Mouse (Mus musculus): Measurements from ENCODE around the gene Mical3. TPM values are rescaled to one million over a fixed set of nuclear protein-coding genes. Genes with fewer than 3 reads are reported as not detected.

The Mical3 gene
- total RNA-seq, 2 experiments from 2014 or later = 127 to 141 TPM

DNA sequence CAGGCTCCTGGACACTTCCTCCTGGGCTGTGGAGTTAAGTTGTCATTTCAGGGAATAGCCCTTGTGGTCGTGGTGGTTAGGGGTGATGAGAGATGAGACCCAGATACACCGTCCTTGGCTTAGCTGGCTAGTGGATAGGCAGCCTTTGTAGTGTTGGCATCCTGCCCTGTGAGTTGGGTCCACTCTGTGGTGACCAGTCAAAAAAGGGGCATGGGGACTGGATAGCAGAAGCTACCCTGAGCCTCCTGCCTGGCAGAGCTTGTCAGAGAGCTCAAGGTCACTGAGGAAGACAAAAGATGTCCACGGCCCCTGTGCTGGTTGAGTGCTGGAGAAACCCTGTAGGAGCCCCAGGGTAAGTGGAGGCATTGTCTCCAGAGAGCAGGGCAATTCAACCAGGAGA is 3.1 kb downstream of the Mical3 start:
- intact Hi-C loops (cut with DNase I) = no loop called here
- no peak for TF ChIP-seq CTCF (IDR thresholded peaks at IDR 0.05)
- no peak for DNase-seq (ENCODE audit: extremely low spot score in 1 of 2, low spot score in 2 of 2)
- Histone ChIP-seq H3K4me3 (no peak overlapping the region), H3K27ac (no peak overlapping the region)

DNA sequence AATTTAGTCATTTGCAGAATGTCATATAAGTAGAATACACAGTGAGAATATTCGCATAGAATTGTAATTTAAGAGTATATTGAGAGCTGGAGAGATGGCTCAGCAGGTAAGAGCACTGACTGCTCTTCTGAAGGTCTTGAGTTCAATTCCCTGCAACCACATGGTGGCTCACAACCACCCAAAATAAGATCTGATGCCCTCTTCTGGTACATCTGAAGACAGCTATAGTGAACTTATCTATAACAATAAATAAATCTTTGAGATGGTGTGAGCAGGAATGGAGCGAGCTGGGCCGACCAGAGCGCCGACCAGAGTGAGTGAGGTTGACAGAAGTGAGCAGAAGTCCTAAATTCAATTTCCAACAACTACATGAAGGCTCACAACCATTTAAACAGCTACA is 4.6 kb downstream of the Mical3 start:
- H3K27ac ChIP-seq = no peak overlapping the region
- no peak for DNase-seq (ENCODE audit: extremely low spot score in 1 of 2, low spot score in 2 of 2)
- intact Hi-C loops (cut with DNase I) = no loop called here
- TF ChIP-seq CTCF (IDR thresholded peaks at IDR 0.05) = no peak; the same call in 1 of the 2 replicates
- H3K4me3 ChIP-seq = no peak overlapping the region

DNA sequence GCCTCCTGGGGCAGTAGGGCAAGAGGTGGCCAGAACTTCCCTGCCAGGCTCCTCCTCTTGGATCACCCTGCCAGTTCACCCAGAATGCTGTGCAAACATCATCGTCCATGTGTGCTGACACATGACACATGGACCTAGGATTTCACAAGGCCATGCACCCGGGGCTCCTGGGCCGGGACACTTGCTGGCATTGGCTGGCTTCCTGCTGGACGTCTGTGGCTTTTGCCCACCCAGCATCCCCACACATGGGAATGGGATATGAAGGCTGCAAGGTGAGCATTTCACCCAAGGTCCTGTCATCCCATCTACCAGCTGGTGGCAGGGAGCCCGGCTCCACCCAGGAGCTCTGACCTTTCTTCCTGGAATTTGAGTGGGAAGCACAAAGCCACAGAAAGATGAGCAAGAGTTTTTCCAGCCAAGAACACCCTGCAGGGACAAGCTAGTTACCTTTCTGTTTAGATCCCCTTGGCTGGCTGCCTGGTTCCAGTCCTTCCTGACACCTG is 8.0 kb downstream of the Mical3 start:
- DNase-seq (ENCODE audit: extremely low spot score in 1 of 2, low spot score in 2 of 2) = no peak
- TF ChIP-seq CTCF (IDR thresholded peaks at IDR 0.05) = no peak
- Histone ChIP-seq H3K4me3 (no peak overlapping the region), H3K27ac (no peak overlapping the region)
- intact Hi-C loops (cut with DNase I) = no loop called here

DNA sequence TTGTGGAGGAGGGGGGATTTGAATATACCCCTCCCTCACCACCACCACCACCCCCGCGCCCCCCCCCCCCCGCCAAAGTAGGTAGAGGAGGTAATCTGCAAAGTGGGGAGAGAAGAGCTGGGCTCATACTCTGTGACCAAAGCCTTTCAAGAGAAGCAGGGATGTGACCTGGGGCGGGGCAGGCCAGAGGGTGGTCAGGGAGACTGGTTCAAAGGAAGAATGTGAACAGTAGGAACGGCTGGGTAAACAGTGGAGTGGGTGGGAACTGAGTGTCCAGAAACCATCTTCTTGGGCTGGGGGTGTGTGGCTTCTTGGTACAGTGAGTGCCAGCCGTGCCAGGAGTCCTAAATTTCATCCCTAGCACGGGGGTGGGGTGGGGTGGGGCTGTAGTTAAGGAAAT is 10.0 kb downstream of the Mical3 start:
- H3K4me3 ChIP-seq = no peak overlapping the region
- intact Hi-C loops (cut with DNase I) = no loop called here
- no peak for DNase-seq (ENCODE audit: extremely low spot score in 1 of 2, low spot score in 2 of 2)
- no peak overlapping the region for H3K27ac ChIP-seq
- TF ChIP-seq CTCF (IDR thresholded peaks at IDR 0.05) = no peak

DNA sequence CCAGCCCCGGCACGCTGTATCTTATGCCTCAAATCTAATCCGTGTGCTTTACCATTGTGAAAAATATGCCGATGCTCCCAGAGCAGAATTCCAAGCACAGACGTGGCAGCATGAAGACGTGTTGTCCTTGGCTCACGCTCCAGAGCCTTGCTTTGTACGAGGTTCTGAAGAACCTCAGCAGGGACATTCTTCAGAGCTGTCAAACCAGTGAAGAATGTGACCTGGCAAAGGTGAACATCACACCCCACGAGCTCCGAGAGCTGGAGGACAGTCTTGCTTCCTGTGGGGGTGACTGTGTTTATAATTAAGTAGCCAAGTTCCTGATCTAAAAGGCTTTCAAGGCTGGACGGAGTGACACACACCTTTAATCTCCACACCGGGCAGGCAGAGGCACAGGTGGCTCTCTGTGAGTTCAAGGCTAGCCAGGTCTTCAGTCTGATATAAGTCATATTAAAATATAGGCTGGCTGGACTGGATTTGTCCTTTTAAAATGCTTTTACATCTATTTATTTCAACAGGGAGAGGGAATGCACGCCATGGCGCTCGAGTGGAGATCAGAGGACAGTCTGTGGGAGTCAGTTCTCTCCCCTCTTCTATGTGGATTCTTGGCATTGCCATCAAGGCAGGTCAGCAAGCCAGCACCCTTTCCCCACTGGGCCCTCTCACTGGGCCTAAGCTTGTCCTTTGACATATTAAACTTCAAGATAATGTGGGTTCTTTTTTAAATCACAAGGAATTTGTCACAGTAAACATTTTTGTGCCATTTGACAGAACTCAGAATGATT is 12.6 kb downstream of the Mical3 start:
- intact Hi-C loops (cut with DNase I) = no loop called here
- Histone ChIP-seq H3K27ac (no peak overlapping the region), H3K4me3 (no peak overlapping the region)
- DNase-seq (ENCODE audit: extremely low spot score in 1 of 2, low spot score in 2 of 2) = no peak
- no peak for TF ChIP-seq CTCF (IDR thresholded peaks at IDR 0.05)

DNA sequence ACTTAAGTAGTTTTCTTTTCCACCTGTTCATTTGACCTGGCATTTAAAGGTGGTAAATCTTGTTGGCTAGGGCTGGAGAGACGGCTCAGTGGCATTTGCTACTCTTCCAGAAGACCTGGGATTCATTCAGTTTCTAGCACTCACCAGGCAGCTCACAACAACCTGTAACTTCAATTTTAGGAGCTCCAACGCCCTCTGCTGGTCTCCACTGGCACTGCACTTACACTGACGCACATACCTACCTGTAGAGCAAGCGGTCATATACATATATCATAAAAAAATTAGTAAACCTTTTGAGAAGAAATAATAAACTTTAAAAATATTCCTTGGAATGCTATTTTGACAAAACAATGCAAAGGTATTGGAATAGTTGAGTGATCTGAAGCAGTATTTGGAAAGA is 13.7 kb downstream of the Mical3 start:
- Histone ChIP-seq H3K4me3 (no peak overlapping the region), H3K27ac (no peak overlapping the region)
- no peak for DNase-seq (ENCODE audit: extremely low spot score in 1 of 2, low spot score in 2 of 2)
- peak; percentile 47 for TF ChIP-seq CTCF (IDR thresholded peaks at IDR 0.05)
- intact Hi-C loops (cut with DNase I) = no loop called here

DNA sequence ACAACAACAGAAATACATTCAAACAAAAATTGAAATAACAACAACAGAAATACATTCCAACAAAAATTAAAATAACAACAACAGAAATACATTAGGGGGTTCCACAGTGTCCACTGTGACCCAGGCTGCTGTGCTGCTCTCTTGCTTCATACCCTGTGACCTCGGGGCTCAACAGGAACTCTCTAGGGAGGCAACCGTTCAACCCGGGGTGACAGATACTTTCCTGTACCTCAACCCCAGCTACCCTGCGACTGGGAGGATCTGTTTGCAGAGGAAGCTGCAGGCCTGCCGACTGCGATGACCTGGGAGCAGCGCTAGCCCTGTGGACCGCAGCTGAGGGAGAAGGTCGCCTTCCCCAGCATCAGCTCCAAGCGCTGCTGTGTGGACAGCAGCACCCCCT is 14.4 kb downstream of the Mical3 start:
- TF ChIP-seq CTCF (IDR thresholded peaks at IDR 0.05) = no peak
- no peak for DNase-seq (ENCODE audit: extremely low spot score in 1 of 2, low spot score in 2 of 2)
- H3K27ac ChIP-seq = no peak overlapping the region
- no peak overlapping the region for H3K4me3 ChIP-seq
- intact Hi-C loops (cut with DNase I) = no loop called here

DNA sequence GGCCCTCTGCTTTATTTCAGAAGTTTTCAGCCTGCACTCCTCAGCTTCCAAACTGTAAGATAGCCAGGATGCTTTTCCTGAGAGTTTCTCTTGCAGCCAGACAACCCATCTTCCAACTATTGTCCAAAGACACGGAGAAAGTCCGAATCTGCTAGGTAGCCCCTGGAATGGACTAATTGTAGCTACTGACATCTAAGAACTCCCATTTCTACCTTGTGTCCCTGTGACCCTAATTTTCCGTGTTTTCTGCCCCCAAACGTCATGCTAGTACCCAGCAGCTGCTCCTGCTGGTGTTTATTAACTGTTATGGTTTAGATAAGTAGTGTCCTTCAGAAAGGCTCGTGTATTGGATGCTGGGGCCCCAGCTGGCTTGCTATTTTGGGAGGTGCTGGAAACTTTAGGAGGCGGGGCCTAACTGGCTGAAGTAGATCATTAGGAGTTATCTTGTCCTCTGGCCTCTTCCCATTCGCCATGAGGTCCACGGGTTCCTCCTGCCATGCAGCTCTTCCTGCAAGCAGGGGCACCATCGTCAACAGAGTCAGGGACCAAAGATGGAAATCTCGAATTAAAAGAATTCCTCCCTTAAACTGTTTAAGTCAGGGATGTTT is 19.2 kb downstream of the Mical3 start:
- Histone ChIP-seq H3K4me3 (no peak overlapping the region), H3K27ac (no peak overlapping the region)
- intact Hi-C loops (cut with DNase I) = loop anchor here (5.0 kb wide), 1 partner anchor 66 kb away; no protein-coding TSS in a partner anchor
- no peak for TF ChIP-seq CTCF (IDR thresholded peaks at IDR 0.05)
- no peak for DNase-seq (ENCODE audit: extremely low spot score in 1 of 2, low spot score in 2 of 2)

DNA sequence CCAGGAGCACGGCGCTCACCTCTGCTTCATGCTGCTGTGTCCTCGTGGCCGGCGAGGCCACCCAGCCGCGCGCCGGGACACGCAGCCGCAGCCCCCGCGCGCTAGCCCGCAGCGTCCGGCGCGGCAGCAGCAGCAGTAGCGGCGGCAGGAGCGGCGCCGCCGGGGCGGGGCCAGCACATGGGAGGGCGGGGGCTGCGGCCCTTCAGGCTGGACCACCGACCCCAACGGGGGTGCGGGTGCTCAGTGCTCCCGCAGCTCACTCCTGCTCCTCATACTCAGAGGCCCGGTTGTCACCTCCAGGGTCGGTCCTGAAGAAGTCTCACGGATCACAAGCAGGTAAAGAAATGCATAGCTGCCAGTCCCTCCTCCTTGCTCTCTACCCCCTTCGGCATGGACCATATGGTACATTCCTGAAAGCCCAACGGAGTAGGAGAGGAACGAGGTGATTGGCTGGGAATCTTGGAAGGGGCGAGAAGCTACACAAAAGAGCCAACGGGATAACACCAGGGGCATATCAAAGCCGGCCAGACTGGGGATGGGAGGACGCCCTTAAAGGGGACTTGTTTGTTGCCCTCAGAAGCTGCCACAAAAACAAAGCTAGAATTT is 20.7 kb downstream of the Mical3 start:
- Histone ChIP-seq H3K27ac (peak overlapping the region; percentile 100), H3K4me3 (peak overlapping the region; percentile 97)
- DNase-seq (ENCODE audit: extremely low spot score in 1 of 2, low spot score in 2 of 2) = peak; percentile 83 to 89
- TF ChIP-seq CTCF (IDR thresholded peaks at IDR 0.05) = no peak; the same call in 1 of the 2 replicates
- intact Hi-C loops (cut with DNase I) = loop anchor here (5.0 kb wide), 2 partner anchors 67 to 83 kb away; no protein-coding TSS in a partner anchor

DNA sequence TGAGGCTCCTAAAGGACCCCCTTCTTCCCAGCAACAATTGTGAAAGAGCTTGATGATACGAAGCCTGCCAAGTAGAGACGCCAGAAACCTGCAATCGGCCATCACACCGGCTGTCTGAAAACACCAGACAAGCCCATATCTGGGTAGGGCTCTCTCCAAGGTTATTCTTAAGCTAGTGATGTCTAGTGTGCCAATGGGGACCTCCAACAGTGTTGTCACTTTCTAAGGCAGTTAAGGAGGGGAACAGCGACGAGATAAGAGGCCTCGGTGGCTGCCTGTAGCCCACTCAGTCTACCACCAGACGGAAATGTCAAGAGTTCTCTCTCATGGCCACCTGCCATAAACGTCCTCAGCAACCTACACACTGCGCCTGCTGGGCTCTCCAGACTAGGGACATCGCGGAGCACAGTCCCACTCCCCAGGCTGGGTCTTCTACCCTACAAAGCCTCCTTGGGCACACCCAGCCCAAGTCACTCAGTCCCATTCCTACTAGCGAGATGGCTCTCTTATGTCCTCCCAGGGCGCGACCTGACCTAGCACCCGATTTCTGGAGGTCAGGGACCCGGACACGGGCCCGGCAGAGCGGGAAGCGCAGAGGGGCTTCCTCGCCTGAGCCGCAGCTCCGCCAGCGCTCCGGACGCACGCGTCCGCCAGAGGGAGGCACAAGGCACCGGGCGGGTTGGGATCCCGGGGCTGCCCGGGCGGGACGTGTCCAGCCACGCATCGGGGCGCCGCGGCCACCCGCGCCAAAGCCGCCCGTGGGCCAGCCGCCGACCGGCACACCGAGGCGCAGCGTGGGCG is 21.4 kb downstream of the Mical3 start:
- H3K27ac ChIP-seq = peak overlapping the region; percentile 100
- intact Hi-C loops (cut with DNase I) = loop anchor here (5.0 kb wide), 1 partner anchor 82 kb away; no protein-coding TSS in a partner anchor
- TF ChIP-seq CTCF (IDR thresholded peaks at IDR 0.05) = peak; percentile 21
- peak in 1 of 2 experiments; percentile 51 for DNase-seq (ENCODE audit: extremely low spot score in 1 of 2, low spot score in 2 of 2)
- H3K4me3 ChIP-seq = peak overlapping the region; percentile 97

DNA sequence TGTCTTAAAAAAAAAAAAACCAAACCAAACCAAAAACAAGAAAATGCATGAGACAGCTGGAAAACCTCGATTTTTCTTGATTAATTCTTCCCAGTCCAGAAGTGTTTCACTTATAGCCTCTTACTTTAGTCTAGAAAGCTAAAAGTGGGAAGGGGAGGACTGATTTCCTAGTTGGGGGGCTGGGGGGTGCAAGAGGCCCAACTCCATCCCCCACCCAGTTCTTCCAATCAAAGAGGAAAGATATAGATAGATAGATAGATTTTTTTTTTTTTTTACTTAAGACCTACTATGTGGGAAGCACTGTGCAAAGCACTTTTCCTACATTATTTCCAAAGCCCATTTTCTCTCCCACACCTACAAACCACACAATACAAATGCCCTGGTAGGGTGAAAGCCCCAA is 22.7 kb downstream of the Mical3 start:
- DNase-seq (ENCODE audit: extremely low spot score in 1 of 2, low spot score in 2 of 2) = no peak

More for the DNA sequence above, 22.7 kb downstream of the Mical3 start:
- intact Hi-C loops (cut with DNase I) = loop anchor here (5.0 kb wide), 1 partner anchor 81 kb away; no protein-coding TSS in a partner anchor
- Histone ChIP-seq H3K4me3 (no peak overlapping the region; the same call in 1 of the 2 replicates), H3K27ac (no peak overlapping the region)
- no peak for TF ChIP-seq CTCF (IDR thresholded peaks at IDR 0.05)
